Mouse (Mus musculus) lung, adult 2 months (tissue): ENCODE results near the gene Tinf2.

ENCODE experiments used
- CTCF ChIP-seq: fragments of 200-500 bp; IDR thresholded peaks from 2 replicates; pipeline ENCODE4 v1.5.1; 2011; ENCODE audit warnings: mild to moderate bottlenecking, low read length, control low read depth; ENCODE audit not compliant: insufficient read depth
- POLR2A ChIP-seq: fragments of 200-500 bp; IDR thresholded peaks from 2 replicates; pipeline ENCODE4 v1.6.1; 2011; ENCODE audit warnings: low read depth, mild to moderate bottlenecking, control low read depth, low read length, borderline replicate concordance; ENCODE audit errors: extremely low read depth

DNA sequence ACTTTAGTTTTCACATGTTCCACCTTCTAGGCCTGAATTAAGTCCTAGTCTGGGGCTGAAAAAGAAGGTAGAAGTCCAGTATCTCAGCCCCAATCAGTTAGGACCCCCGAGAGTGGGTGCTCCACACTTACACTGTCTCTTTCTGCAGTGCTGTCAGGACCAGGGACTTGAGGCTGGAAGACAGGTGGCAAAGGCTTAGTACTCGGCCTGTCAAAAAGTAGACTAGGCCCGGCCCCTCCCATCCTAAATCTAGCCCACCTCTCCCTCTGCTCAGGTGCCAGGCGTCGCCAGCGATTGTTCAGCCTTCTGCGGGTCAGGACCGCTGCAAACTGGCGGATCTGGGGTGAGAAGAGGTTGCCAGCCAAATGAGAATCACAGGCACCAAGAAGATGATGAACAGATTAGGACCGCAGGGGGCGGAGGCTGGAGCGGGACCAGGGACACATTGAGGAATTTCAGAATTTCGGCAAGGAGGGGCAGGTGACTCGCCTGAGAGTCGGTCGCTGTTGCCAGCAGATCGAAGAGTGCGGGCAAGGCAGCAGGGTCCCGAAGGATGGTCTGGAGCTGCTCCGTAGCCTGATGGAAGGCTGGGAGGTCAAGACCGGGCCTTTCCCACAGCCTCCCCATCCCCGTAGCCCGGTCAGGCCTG is 46.6 kb downstream of the Tinf2 start:
- TF ChIP-seq POLR2A (no peak), CTCF (no peak)
